Mouse (Mus musculus) CD4-positive, CD25-positive, alpha-beta regulatory T cell, adult 9 weeks (primary cell): ENCODE results near the gene Prr23a3. TPM values are rescaled to one million over a fixed set of nuclear protein-coding genes. Genes with fewer than 3 reads are reported as not detected.

ENCODE experiments used
- polyA plus RNA-seq: library from polyadenylated mRNA; unstranded; fragments of 100-300 nt; shearing (Covaris generic); gene quantifications from one replicate; pipeline ENCODE4 v1.2.1, GENCODE M21; 2017

Prr23a3 gene
- polyA plus RNA-seq = not detected

DNA sequence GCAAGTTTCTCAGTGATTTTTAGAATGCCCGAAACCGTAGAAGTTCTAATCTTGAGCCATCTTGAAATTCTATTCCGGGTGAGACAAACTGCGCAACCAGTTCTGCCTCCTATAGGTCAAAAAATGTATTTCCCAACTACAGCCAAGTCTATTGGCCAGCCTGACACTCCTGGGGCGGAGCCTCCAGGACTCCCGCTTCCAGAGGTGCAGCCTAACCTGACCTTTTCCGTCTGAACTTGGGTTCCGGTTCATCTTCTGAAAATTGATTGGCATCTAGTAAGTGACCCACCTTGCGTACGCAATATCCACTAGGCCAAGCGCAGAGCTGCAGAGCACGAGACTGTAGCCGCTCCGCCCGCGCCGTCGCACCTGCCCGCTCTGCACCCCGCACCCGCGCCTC, at the start of gene Prr23a3:
Gene Prr23a3 (plus strand): TSS at position 197 of the 400 bp plus-strand sequence.

DNA sequence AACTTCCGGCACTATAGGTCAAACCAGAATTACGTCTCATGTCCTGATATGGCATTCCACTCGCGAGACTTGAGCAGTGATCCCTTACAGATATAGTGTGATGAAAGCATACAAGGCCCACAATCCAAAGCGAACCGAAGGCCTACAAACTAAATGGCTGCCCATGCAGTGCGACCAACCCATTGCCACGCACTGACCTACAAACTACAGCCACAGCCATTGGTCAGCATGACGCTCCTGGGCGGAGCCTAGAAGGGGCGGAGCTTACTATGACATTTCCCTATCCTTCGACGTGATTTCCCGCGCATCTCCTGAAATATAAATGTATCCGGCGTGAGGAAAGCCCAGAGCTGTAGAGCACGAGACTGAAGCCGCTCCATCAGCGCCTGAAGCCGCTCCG, 22.4 kb upstream of the Prr23a3 start, which contains the start of gene Prr23a1:
Gene Prr23a1 (plus strand): TSS at position 387 of the 400 bp plus-strand sequence.

DNA sequence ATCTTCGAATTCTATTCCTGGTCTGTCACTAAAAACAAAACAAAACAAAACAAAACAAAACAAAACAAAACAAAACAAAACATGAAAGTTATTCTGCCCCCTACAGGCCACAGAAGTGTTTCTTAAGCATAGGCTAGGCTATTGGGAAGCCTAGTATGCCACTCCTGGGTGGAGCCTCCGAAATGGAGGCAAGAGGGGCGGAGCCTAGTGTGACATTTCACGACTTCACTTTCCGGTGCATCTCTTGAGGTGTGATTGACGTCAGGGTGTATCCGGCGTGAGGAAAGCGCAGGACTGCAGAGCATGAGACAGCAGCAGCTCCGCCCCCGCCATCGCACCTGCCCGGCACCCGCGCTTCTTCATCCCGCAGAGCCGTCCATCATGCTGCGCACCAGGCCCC, 8.4 kb upstream of the Prr23a3 start, which contains the start of gene Prr23a2:
Gene Prr23a2 (plus strand): TSS at position 285 of the 400 bp plus-strand sequence.

GRCm38 (mm10) chr9:98902819-98903218, 38.3 kb downstream of the Prr23a3 start, which contains the start of gene 7420426K07Rik:
7420426K07Rik (plus strand) TSS chr9:98903119.

Other genes starting within 250 kb of the Prr23a3 start
- gene Prr23a1, start 22.3 kb upstream of the Prr23a3 start, polyA plus RNA-seq = not detected
- not detected for gene Prr23a2, start 8.3 kb upstream of the Prr23a3 start, polyA plus RNA-seq
- not detected for gene 7420426K07Rik, start 38.4 kb downstream of the Prr23a3 start, polyA plus RNA-seq
- gene Foxl2, start 90.5 kb downstream of the Prr23a3 start, polyA plus RNA-seq = not detected
- 68.6 TPM for gene Faim, start 121.6 kb downstream of the Prr23a3 start, polyA plus RNA-seq
- 1.2 TPM for gene Gm1123, start 170.9 kb downstream of the Prr23a3 start, polyA plus RNA-seq